Mouse (Mus musculus): Measurements from ENCODE around the gene Gm12166. TPM values are rescaled to one million over a fixed set of nuclear protein-coding genes. Genes with fewer than 3 reads are reported as not detected.

The Gm12166 gene
- polyA plus RNA-seq, 1 experiment: 31.7 TPM

DNA sequence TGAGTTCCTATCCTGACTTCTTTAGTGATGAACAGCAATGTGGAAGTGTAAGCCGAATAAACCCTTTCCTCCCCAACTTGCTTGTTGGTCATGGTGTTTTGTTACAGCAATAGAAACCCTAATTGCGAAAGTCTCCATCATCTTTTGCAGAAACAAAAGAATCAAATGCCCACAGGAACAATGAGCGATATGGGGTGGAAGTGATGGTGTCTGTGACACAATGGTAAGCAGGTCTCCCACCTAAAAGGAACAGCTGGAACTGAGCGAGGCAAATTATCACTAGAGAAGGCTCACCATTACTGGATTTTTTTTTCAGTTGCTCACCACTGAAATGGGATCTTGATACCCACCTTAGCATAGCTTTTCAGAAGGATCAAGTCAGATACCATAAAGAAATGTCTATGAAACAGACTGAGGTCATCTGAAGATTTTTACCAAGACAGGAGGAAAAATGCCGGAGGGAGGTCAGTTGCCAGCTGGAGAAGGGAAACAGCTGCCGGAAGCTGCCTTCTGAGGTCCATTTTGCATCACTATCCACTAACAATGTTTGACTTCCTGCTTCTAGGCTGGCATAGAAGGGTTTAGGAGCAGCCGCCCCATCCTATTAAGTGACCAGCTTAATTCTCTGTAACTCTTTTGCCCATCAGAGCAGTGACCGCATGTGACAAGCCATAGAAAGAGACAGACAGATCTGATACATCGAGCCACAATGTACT lies 11.1 kb downstream of the Gm12166 start:
- H3K27ac ChIP-seq (ENCODE audit: control insufficient read depth, insufficient read depth, low read depth, low read length, poor library complexity): no peak overlapping the region
- H3K4me1 ChIP-seq (ENCODE audit: control insufficient read depth, insufficient read depth, low read length): no peaks in the 10 kb centered on the region
- no peak overlapping the region for H3K4me3 ChIP-seq (replicated peaks; ENCODE audit: control insufficient read depth, low read depth, low read length)
- TF ChIP-seq CTCF (IDR thresholded peaks at IDR 0.05; ENCODE audit: control insufficient read depth, insufficient read depth, low read length) (no peak), POLR2A (IDR thresholded peaks at IDR 0.05; ENCODE audit: borderline replicate concordance, control insufficient read depth, low read depth, low read length) (no peak)
- 79% methylated on average over 9 of the region's 9 CpGs for WGBS

DNA sequence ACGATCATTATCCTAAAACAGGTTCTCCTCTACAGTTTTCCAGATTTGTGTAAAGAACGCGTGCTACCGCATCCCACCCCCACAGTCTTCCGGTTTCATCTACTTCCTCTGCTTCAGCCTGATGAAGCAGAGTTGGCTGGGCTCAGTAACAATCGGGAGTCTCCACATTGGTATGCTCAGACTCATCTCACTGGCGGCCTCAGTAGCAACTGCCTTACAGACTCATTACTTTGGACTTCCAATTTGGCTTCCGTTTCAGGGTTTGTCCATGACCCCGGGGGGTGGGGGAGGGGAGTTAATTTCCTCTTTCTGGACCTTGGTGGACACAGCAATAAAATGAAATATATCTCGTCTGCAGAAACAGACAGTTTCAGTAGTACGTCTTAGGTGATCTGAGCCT lies 12.8 kb downstream of the Gm12166 start:
- Histone ChIP-seq H3K4me3 (replicated peaks; ENCODE audit: control insufficient read depth, low read depth, low read length) (no peak overlapping the region), H3K4me1 (ENCODE audit: control insufficient read depth, insufficient read depth, low read length) (no peaks in the 10 kb centered on the region), H3K27ac (ENCODE audit: control insufficient read depth, insufficient read depth, low read depth, low read length, poor library complexity) (no peak overlapping the region)
- 44% methylated on average over 11 of the region's 11 CpGs for WGBS
- TF ChIP-seq CTCF (IDR thresholded peaks at IDR 0.05; ENCODE audit: control insufficient read depth, insufficient read depth, low read length) (no peak), POLR2A (IDR thresholded peaks at IDR 0.05; ENCODE audit: borderline replicate concordance, control insufficient read depth, low read depth, low read length) (no peak)

DNA sequence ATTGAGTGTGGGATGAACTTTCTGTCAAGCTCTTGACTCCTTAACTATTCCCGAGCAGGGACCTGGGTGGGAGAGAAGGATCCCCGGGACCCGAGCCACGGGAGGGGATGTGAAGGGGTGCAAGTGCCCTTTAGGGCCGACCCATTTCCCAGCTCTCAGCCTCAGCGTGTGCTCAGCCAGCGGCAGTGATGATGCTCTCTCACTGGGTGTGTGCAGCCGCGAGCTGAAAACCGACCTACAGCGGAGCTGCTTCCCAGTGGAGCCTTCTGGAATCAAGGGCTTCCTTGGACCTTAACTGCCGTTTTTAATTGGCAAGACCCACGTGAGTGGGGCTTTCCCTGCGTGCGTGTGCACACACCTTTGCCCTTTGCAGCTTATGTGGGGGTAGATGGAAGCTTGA lies 13.2 kb downstream of the Gm12166 start:
- Histone ChIP-seq H3K27ac (ENCODE audit: control insufficient read depth, insufficient read depth, low read depth, low read length, poor library complexity) (no peak overlapping the region), H3K4me3 (replicated peaks; ENCODE audit: control insufficient read depth, low read depth, low read length) (no peak overlapping the region), H3K4me1 (ENCODE audit: control insufficient read depth, insufficient read depth, low read length) (no peaks in the 10 kb centered on the region)
- 83% methylated on average over 15 of the region's 15 CpGs for WGBS
- no peak for TF ChIP-seq CTCF (IDR thresholded peaks at IDR 0.05; ENCODE audit: control insufficient read depth, insufficient read depth, low read length)
- no peak for TF ChIP-seq POLR2A (IDR thresholded peaks at IDR 0.05; ENCODE audit: borderline replicate concordance, control insufficient read depth, low read depth, low read length)

DNA sequence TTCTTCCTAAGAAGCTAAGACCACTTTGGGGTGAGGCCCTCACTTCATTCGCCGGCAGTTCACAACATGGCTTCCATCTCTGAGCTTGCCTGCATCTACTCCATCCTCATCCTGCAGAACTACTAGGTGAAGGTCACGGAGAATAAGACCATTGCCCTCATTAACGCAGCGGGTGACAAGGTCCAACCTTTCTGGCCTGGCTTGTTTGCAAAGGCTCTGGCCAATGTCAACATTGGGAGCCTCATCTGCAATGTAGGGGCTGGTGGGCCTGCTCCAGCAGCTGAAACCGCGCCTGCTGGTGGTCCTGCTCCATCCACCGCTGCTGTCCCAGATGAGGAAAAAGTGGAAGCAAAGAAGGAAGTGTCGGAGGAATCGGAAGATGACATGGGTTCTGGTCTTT lies 15.7 kb downstream of the Gm12166 start:
- H3K4me1 ChIP-seq (ENCODE audit: control insufficient read depth, insufficient read depth, low read length): no peaks in the 10 kb centered on the region
- no peak for TF ChIP-seq CTCF (IDR thresholded peaks at IDR 0.05; ENCODE audit: control insufficient read depth, insufficient read depth, low read length)
- TF ChIP-seq POLR2A (IDR thresholded peaks at IDR 0.05; ENCODE audit: borderline replicate concordance, control insufficient read depth, low read depth, low read length): no peak
- H3K4me3 ChIP-seq (replicated peaks; ENCODE audit: control insufficient read depth, low read depth, low read length): no peak overlapping the region
- 84% methylated on average over 10 of the region's 10 CpGs for WGBS
- no peak overlapping the region for H3K27ac ChIP-seq (ENCODE audit: control insufficient read depth, insufficient read depth, low read depth, low read length, poor library complexity)

DNA sequence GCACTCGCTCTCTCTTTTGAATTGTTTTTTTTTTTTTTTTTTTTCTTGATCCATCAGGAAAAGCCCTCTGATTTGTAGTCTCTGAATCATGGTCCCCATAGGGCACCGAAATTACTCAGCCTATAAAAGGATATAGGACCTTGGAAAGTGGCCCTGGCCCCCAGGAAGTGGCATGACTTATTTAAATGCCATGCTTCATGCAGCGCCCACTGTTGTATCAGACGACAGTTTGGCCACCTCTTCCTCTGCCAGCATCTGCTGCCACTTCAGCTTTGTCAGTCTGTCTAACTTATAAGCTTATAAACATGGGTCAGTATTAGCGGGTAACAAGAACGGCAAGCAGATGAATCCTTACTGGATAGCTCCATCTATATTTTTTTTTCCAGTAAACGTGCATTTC lies 19.2 kb downstream of the Gm12166 start:
- Histone ChIP-seq H3K27ac (ENCODE audit: control insufficient read depth, insufficient read depth, low read depth, low read length, poor library complexity) (no peak overlapping the region), H3K4me1 (ENCODE audit: control insufficient read depth, insufficient read depth, low read length) (no peaks in the 10 kb centered on the region), H3K4me3 (replicated peaks; ENCODE audit: control insufficient read depth, low read depth, low read length) (no peak overlapping the region)
- 76% methylated on average over 7 of the region's 7 CpGs for WGBS
- TF ChIP-seq POLR2A (IDR thresholded peaks at IDR 0.05; ENCODE audit: borderline replicate concordance, control insufficient read depth, low read depth, low read length): no peak
- no peak for TF ChIP-seq CTCF (IDR thresholded peaks at IDR 0.05; ENCODE audit: control insufficient read depth, insufficient read depth, low read length)

DNA sequence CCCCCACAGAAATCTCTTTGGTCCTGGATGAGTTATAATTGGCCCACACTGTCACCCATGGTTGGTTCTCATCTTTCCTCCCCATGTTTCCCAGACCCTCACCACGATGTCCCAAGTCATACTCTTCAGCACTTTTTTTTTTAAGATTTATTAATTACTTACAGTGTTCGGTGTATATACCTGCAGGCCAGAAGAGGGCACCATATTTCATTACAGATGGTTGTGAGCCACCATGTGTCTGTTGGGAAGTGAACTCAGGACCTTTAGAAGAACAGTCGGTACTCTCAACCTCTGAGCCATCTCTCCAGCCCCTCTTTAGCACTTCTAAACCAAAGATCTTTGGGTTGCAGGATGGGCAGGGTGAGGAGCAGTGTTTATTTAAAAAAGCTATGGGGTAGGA lies 20.7 kb downstream of the Gm12166 start:
- WGBS: 27% methylated on average over 3 of the region's 3 CpGs
- TF ChIP-seq CTCF (IDR thresholded peaks at IDR 0.05; ENCODE audit: control insufficient read depth, insufficient read depth, low read length): no peak
- no peak for TF ChIP-seq POLR2A (IDR thresholded peaks at IDR 0.05; ENCODE audit: borderline replicate concordance, control insufficient read depth, low read depth, low read length)
- Histone ChIP-seq H3K27ac (ENCODE audit: control insufficient read depth, insufficient read depth, low read depth, low read length, poor library complexity) (no peak overlapping the region), H3K4me1 (ENCODE audit: control insufficient read depth, insufficient read depth, low read length) (no peaks in the 10 kb centered on the region), H3K4me3 (replicated peaks; ENCODE audit: control insufficient read depth, low read depth, low read length) (no peak overlapping the region)

DNA sequence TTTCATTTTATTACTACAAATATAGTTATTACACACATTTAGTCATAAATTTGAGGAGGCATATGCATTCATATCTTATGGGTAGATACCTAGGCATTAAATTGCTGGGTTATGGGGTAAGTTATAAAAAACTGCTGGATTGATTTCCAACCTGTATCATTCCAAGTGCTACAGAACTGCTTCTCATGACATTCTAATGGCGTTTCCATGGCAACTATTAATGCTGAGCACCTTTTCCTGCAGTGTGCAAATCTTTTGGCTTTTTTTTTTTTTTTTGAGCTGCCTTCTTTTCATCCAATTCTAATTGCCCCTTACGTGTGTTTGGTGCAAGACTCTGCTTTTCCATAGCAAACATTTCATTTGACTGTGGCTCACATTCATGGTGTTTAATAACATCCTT lies 22.1 kb downstream of the Gm12166 start:
- 72% methylated on average over 2 of the region's 2 CpGs for WGBS
- Histone ChIP-seq H3K27ac (ENCODE audit: control insufficient read depth, insufficient read depth, low read depth, low read length, poor library complexity) (no peak overlapping the region), H3K4me3 (replicated peaks; ENCODE audit: control insufficient read depth, low read depth, low read length) (no peak overlapping the region), H3K4me1 (ENCODE audit: control insufficient read depth, insufficient read depth, low read length) (no peaks in the 10 kb centered on the region)
- no peak for TF ChIP-seq POLR2A (IDR thresholded peaks at IDR 0.05; ENCODE audit: borderline replicate concordance, control insufficient read depth, low read depth, low read length)
- TF ChIP-seq CTCF (IDR thresholded peaks at IDR 0.05; ENCODE audit: control insufficient read depth, insufficient read depth, low read length): no peak

DNA sequence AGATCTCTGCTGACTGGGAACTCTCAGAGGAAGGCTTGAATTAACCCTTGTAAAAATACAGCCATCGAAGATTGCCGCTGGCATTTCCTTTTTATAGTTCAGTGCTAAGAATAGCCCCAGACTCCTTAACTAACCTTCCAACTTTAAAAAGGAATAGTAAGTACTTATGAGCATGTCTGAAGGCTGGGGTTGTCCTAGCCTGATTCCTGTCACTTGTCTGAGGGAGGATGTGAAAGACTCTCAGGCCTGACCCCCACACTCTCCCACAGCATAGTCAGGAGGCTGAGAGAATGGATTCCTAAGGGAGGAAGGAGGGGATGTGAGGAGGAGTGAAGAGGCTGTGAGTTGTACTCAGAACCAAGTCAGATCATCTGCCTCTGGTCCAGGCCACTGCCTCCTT lies 22.6 kb downstream of the Gm12166 start:
- TF ChIP-seq POLR2A (IDR thresholded peaks at IDR 0.05; ENCODE audit: borderline replicate concordance, control insufficient read depth, low read depth, low read length) (no peak), CTCF (IDR thresholded peaks at IDR 0.05; ENCODE audit: control insufficient read depth, insufficient read depth, low read length) (no peak)
- no peaks in the 10 kb centered on the region for H3K4me1 ChIP-seq (ENCODE audit: control insufficient read depth, insufficient read depth, low read length)
- H3K4me3 ChIP-seq (replicated peaks; ENCODE audit: control insufficient read depth, low read depth, low read length): no peak overlapping the region
- 38% methylated on average over 2 of the region's 2 CpGs for WGBS
- H3K27ac ChIP-seq (ENCODE audit: control insufficient read depth, insufficient read depth, low read depth, low read length, poor library complexity): no peak overlapping the region

Data from bone marrow, adult 2 months (tissue).